ENCODE assay signal across 10 mouse cellular contexts in genomic region chr12:109539950-109540349, GRCm38 (mm10).
DNase-seq lines count a peak whose midpoint lies in the region; ATAC-seq lines count a peak whose summit lies in the region.
"Had no signal": no experiment of that assay in that cellular context is flagged by ENCODE, and none has a peak within 500 bp of the region (broad histone marks: within the 10 kb centered on the region; RNA-seq: fewer than 3 reads in every experiment).

No protein-coding gene starts in this region.

- H3K4me2 ChIP-seq in kidney, embryonic 16.5 days (replicated peaks; ENCODE audit: low read depth, low read length): peak overlapping the region; percentile 51
- peak overlapping the region; percentile 41 for H3K4me2 ChIP-seq in hindbrain, embryonic 12.5 days (replicated peaks)
- H3K4me2 ChIP-seq in midbrain, embryonic 13.5 days (replicated peaks): peak overlapping the region; percentile 54

- 0 out of 2 replicates have a peak, but pooled peaks cover 3% of the 10 kb centered on the region for H3K4me1 ChIP-seq in kidney, embryonic 16.5 days (ENCODE audit: insufficient read depth, low read length)
- H3K4me1 ChIP-seq in hindbrain, embryonic 12.5 days: no peaks in the 10 kb centered on the region
- H3K4me1 ChIP-seq in midbrain, embryonic 13.5 days (replicated peaks): no peaks in the 10 kb centered on the region; the same call in 1 of the 2 replicates

- no peaks in the 10 kb centered on the region for H3K27me3 ChIP-seq in kidney, embryonic 16.5 days (ENCODE audit: insufficient read depth, low read length)
- H3K27me3 ChIP-seq in hindbrain, embryonic 12.5 days: peaks cover 3% of the 10 kb centered on the region; the same call in 1 of the 2 replicates
- H3K27me3 ChIP-seq in midbrain, embryonic 13.5 days: no peaks in the 10 kb centered on the region
- H3K27me3 ChIP-seq: Patski had no signal

- no peak overlapping the region; the same call in 1 of the 2 replicates for H3K9ac ChIP-seq in kidney, embryonic 16.5 days (replicated peaks; ENCODE audit: low read length)
- peak overlapping the region; percentile 41; the same call in 1 of the 2 replicates for H3K9ac ChIP-seq in hindbrain, embryonic 12.5 days
- H3K9ac ChIP-seq in midbrain, embryonic 13.5 days (replicated peaks): peak overlapping the region; percentile 50; the same call in 1 of the 2 replicates

- peaks cover 57% of the 10 kb centered on the region for H3K9me3 ChIP-seq in kidney, embryonic 16.5 days (ENCODE audit: low read length)
- peaks cover 62% of the 10 kb centered on the region for H3K9me3 ChIP-seq in hindbrain, embryonic 12.5 days (replicated peaks)
- H3K9me3 ChIP-seq in midbrain, embryonic 13.5 days: peaks cover 38% of the 10 kb centered on the region

- H3K27ac ChIP-seq in kidney, embryonic 16.5 days (ENCODE audit: low read length): no peak overlapping the region
- no peak overlapping the region for H3K27ac ChIP-seq in hindbrain, embryonic 12.5 days
- peak overlapping the region; percentile 81; the same call in 1 of the 2 replicates for H3K27ac ChIP-seq in midbrain, embryonic 13.5 days

- DNase-seq in kidney, postnatal 14 days: no peak
- peak; percentile 27 to 35 for DNase-seq in cerebellum, postnatal 36 days
- DNase-seq in layer of hippocampus, adult 18-20 months (ENCODE audit: low spot score in 2 of 2): no peak
- no peak for DNase-seq in spleen, postnatal 10 days (ENCODE audit: low spot score in 2 of 2)

- WGBS in kidney, embryonic 16.5 days: 62% methylated on average over 13 of the region's 13 CpGs
- 56% methylated on average over 13 of the region's 13 CpGs for WGBS in hindbrain, embryonic 12.5 days
- 50% methylated on average over 13 of the region's 13 CpGs for WGBS in midbrain, embryonic 13.5 days

- peak overlapping the region; percentile 46 for H3K4me3 ChIP-seq in kidney, embryonic 16.5 days (ENCODE audit: low read length)
- H3K4me3 ChIP-seq in hindbrain, embryonic 12.5 days: peak overlapping the region; percentile 49
- peak overlapping the region; percentile 58 for H3K4me3 ChIP-seq in midbrain, embryonic 13.5 days (replicated peaks)
- H3K4me3 ChIP-seq: megakaryocyte, embryonic 14.5 days had no signal

- ATAC-seq in kidney, embryonic 16.5 days (ENCODE audit: low FRiP score, low TSS enrichment): no peak
- no peak for ATAC-seq in hindbrain, embryonic 12.5 days (ENCODE audit: low FRiP score)
- ATAC-seq in midbrain, embryonic 13.5 days: no peak
- no peak for ATAC-seq in erythroid progenitor cell, adult 5-6 weeks (replicated peaks; ENCODE audit: low FRiP score, poor library complexity, severe bottlenecking)
- ATAC-seq: Patski had no signal

- 0 out of 2 replicates have a peak, but pooled peaks cover 3% of the 10 kb centered on the region for H3K36me3 ChIP-seq in kidney, embryonic 16.5 days (ENCODE audit: insufficient read depth, low read length)
- no peaks in the 10 kb centered on the region for H3K36me3 ChIP-seq in hindbrain, embryonic 12.5 days
- peaks cover 11% of the 10 kb centered on the region; the same call in 1 of the 2 replicates for H3K36me3 ChIP-seq in midbrain, embryonic 13.5 days

Comparison
In these comparisons a context has a peak if more than half of its experiments do, and no peak if none do; other contexts are left out.
1. DNase-seq: peak in cerebellum, postnatal 36 days (2 of 2); none in kidney, postnatal 14 days (single experiment), layer of hippocampus, adult 18-20 months (0 of 2) and spleen, postnatal 10 days (0 of 2).
2. Peak in every context shown above with its lines, with median percentiles within 50 percentile points of each other: H3K4me2 ChIP-seq and H3K4me3 ChIP-seq.